Mouse (Mus musculus) kidney, postnatal 25 days (tissue): ENCODE measurements at regions not wholly inside any gene's neighbourhood (a gene's known extent, or its start where the extent isn't known, plus 50 kb on each side); places are given as distances from the start of the nearest gene placed in this dataset.

ENCODE experiments used
- DNase-seq, 2 experiments: peaks; one replicate each; pipeline ENCODE4 v3.0.0; 2021; ENCODE audit warnings: mixed read lengths in 2 of 2

DNA sequence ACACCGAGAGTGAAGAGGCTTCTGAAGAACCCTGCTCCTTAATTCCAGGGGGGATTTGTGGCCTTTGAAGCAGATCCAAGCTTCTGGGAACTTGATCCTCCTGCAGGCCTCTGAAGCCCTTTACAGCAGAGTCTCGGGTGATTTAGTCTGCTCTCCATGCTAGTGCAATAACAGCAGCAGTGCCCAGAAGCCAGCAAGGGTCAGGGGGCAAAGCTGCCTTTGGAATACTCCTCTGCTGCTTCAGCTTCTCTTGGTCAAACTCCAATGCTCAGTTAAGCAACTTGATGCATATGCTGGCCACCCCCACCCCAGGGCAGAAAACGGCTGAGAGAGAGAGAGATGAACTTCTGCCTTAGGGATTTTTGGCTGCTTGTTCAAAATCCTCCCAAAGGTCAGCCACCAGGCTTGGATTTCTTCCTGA lies 82.8 kb upstream of the N4bp1 start:
- DNase-seq, result peak; percentile 21 to 63

DNA sequence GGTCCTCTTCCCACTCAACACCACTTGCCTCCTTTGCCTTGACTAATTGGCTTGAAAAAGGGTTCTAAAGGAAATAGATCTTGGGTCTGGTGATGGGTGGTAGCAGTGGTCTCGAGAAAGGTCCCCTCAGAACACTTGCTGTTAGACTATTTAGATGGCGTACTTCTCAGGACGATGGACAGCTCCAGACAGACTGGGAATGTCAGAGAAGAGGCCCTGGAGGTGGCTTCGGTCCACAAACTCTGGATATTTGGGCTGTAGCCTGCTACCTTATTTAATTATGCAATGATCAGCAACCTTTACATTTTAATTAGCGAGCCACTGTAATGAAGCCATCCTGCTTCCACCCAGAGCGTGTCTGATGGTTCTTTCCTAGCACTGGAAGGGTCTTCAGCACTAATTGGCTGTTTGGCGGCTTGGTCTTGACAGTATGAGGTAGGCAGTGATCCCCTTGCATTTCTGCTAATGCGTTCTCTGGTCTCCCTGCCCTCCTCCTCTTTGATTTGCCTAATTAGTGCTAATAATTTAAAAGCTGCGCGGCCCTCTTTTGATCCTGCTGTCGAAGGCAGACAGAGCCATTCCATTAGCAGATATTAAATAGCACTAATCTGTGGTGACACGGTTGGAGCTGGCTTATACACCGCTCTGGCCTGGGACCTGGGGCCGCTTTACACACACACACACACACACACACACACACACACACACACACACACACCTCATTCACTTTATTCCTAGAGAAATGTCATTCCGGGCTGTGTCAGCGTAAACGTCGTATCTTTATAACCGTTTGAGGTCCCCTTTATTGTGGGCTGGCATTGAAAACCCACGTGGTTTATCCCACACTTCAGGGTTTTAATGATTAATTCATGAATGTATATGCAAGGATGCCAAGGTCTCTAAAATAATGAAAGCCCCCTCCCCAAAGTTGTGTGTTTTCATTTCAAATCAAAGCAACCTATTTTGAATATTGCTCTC lies 76.4 kb upstream of the N4bp1 start:
- no peak for DNase-seq
